Mouse (Mus musculus) megakaryocyte, embryonic 14.5 days (primary cell): Measurements from ENCODE around the gene Fcgr4.

ENCODE experiments used
- FLI1 ChIP-seq: IDR thresholded peaks from 2 replicates; pipeline ENCODE4 v1.6.1; 2012; ENCODE audit warnings: low read length, inconsistent platforms, mixed read lengths
- GATA1 ChIP-seq: IDR thresholded peaks from 3 replicates; pipeline ENCODE4 v1.6.1; 2012; ENCODE audit warnings: mixed read lengths, low read length, inconsistent platforms, borderline replicate concordance

DNA sequence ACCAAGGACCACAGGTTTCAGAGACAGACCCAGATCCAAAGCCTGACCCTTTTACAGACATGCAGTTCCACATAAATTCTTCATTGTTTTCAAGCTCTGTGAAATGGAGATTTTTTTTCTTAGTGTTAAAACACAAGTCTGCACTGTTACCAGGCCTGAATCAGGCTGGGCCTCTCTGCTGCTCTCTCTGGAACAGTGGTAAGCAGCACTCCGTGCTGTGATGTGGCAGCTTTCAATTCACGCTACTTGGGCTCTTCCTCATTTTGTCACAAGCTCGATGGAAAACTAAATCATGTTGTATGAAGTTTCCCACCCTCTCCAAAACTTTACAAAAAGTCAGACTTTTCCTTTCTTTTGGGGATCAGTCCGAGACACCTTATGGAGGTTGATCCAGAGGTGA is 35.7 kb upstream of the Fcgr4 start:
- TF ChIP-seq GATA1 (no peak), FLI1 (no peak)
